Comparison of ENCODE assay signal across 22 mouse cellular contexts in the genomic region with DNA sequence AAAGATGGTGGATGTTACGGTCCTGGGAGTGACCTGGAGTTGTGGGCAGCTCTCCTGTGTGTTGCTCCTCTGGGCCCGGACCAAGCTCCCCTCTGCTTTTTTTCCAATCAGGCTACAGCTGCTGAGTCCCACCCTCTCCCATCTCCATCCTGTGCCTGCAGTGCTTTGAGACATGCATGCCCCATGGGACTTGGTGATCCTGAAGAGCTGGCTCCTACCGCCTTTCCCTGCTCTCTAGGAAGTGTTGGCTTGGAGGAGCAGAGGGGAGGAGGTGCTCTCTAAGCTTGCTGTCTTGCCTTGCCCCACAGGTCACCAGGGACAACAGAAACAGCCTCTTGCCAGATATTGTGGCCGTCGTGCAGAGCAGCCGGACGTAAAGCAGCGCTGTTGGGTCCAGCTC. TPM values are rescaled to one million over a fixed set of nuclear protein-coding genes. Genes with fewer than 3 reads are reported as not detected.
DNase-seq lines count a peak whose midpoint lies in the region; ATAC-seq and TF ChIP-seq lines count a peak whose summit lies in the region.
"Had no signal": no experiment of that assay in that cellular context is flagged by ENCODE, and none has a peak within 500 bp of the region (broad histone marks: within the 10 kb centered on the region; RNA-seq: fewer than 3 reads in every experiment).

No protein-coding gene starts in this region.

- peak; percentile 50 for DNase-seq in adrenal gland, postnatal 10 days
- no peak for DNase-seq in adrenal gland, postnatal 25 days
- no peak for DNase-seq in midbrain, embryonic 10.5 days (ENCODE audit: low spot score)
- DNase-seq in midbrain, postnatal 0 days (ENCODE audit: low spot score), result no peak
- no peak for DNase-seq in limb, embryonic 11.5 days (ENCODE audit: low spot score)
- DNase-seq in frontal cortex, postnatal 36 days (ENCODE audit: low spot score in 2 of 2), result no peak
- no peak for DNase-seq in urinary bladder, adult 18-20 months (ENCODE audit: low spot score in 2 of 2)
- DNase-seq in thymus, postnatal 36 days, result no peak
- DNase-seq: cerebellum, adult 18-20 months; cerebellum, postnatal 14 days; embryo, embryonic 11 days; gastrocnemius, postnatal 14 days; heart, adult 2 months; heart, postnatal 14 days; kidney, adult 2 months had no signal

- H3K4me2 ChIP-seq in midbrain, postnatal 0 days (ENCODE audit: low read depth, low read length, poor library complexity, severe bottlenecking), result no peak overlapping the region
- no peak overlapping the region for H3K4me2 ChIP-seq in limb, embryonic 11.5 days (ENCODE audit: low read depth, severe bottlenecking)
- H3K4me2 ChIP-seq: embryonic facial prominence, embryonic 12.5 days; heart, embryonic 11.5 days; heart, embryonic 15.5 days; hindbrain, embryonic 14.5 days had no signal

- peaks cover 14% of the 10 kb centered on the region for H3K4me1 ChIP-seq in midbrain, embryonic 10.5 days
- no peaks in the 10 kb centered on the region for H3K4me1 ChIP-seq in midbrain, postnatal 0 days (ENCODE audit: insufficient read depth, low read length)
- peaks cover 15% of the 10 kb centered on the region for H3K4me1 ChIP-seq in limb, embryonic 11.5 days (ENCODE audit: control insufficient read depth, insufficient read depth, low read length)

- WGBS in midbrain, embryonic 10.5 days, result 82% methylated on average over 8 of the region's 8 CpGs
- WGBS in midbrain, postnatal 0 days, result 77% methylated on average over 8 of the region's 8 CpGs
- 68% methylated on average over 8 of the region's 8 CpGs for WGBS in limb, embryonic 11.5 days

- peak overlapping the region; percentile 49; the same call in 1 of the 2 replicates for H3K27ac ChIP-seq in midbrain, embryonic 10.5 days (replicated peaks)
- no peak overlapping the region for H3K27ac ChIP-seq in midbrain, postnatal 0 days (ENCODE audit: low read depth, low read length)
- H3K27ac ChIP-seq in limb, embryonic 11.5 days (replicated peaks; ENCODE audit: low read depth, low read length), result peak overlapping the region; percentile 65
- H3K27ac ChIP-seq: embryonic facial prominence, embryonic 12.5 days; heart, adult 2 months; heart, embryonic 15.5 days; hindbrain, embryonic 14.5 days had no signal

- no peak for TF ChIP-seq CTCF in midbrain, postnatal 0 days (IDR thresholded peaks at IDR 0.05)

- H3K27me3 ChIP-seq in midbrain, embryonic 10.5 days (ENCODE audit: low read depth, poor library complexity, severe bottlenecking), result no peaks in the 10 kb centered on the region
- no peaks in the 10 kb centered on the region for H3K27me3 ChIP-seq in midbrain, postnatal 0 days (ENCODE audit: insufficient read depth, low read length)
- no peaks in the 10 kb centered on the region for H3K27me3 ChIP-seq in limb, embryonic 11.5 days (ENCODE audit: control insufficient read depth, insufficient read depth, low read length)
- H3K27me3 ChIP-seq: CH12.LX; embryonic facial prominence, embryonic 12.5 days; heart, embryonic 15.5 days had no signal

- ATAC-seq in midbrain, postnatal 0 days (ENCODE audit: low FRiP score), result no peak
- ATAC-seq in limb, embryonic 11.5 days (ENCODE audit: insufficient number of reproducible peaks, low FRiP score, low TSS enrichment, low read depth), result no peak
- ATAC-seq: forebrain, embryonic 14.5 days; intestine, embryonic 16.5 days had no signal

- no peak overlapping the region for H3K9ac ChIP-seq in midbrain, postnatal 0 days (replicated peaks; ENCODE audit: low read length, poor library complexity, severe bottlenecking)
- peak overlapping the region; percentile 22; the same call in 1 of the 2 replicates for H3K9ac ChIP-seq in limb, embryonic 11.5 days (ENCODE audit: low read length)
- H3K9ac ChIP-seq: embryonic facial prominence, embryonic 12.5 days; heart, embryonic 15.5 days; hindbrain, embryonic 14.5 days had no signal

- H3K9me3 ChIP-seq in midbrain, embryonic 10.5 days (replicated peaks), result no peaks in the 10 kb centered on the region
- no peaks in the 10 kb centered on the region for H3K9me3 ChIP-seq in midbrain, postnatal 0 days (ENCODE audit: low read length)
- H3K9me3 ChIP-seq in limb, embryonic 11.5 days (ENCODE audit: control insufficient read depth, low read length), result no peaks in the 10 kb centered on the region
- H3K9me3 ChIP-seq: embryonic facial prominence, embryonic 12.5 days; heart, embryonic 15.5 days had no signal

- H3K4me3 ChIP-seq in midbrain, embryonic 10.5 days, result no peak overlapping the region
- H3K4me3 ChIP-seq in midbrain, postnatal 0 days (ENCODE audit: low read depth, low read length), result no peak overlapping the region
- no peak overlapping the region for H3K4me3 ChIP-seq in limb, embryonic 11.5 days (ENCODE audit: low read depth, low read length)
- H3K4me3 ChIP-seq: embryonic facial prominence, embryonic 12.5 days; heart, adult 2 months; heart, embryonic 15.5 days had no signal

- no peaks in the 10 kb centered on the region for H3K36me3 ChIP-seq in midbrain, embryonic 10.5 days
- peaks cover 9% of the 10 kb centered on the region for H3K36me3 ChIP-seq in midbrain, postnatal 0 days (ENCODE audit: insufficient read depth, low read length)
- H3K36me3 ChIP-seq in limb, embryonic 11.5 days (ENCODE audit: control insufficient read depth, insufficient read depth, low read length), result no peaks in the 10 kb centered on the region
- H3K36me3 ChIP-seq: embryonic facial prominence, embryonic 12.5 days; heart, embryonic 15.5 days had no signal

RNA-seq across cellular contexts. Expression of gene Ntpcr, which starts 17.6 kb away (rescaled TPM):
- 10 to 100 TPM; 14.4 to 16.8 TPM for total RNA-seq in adrenal gland, postnatal 10 days (2021)
- total RNA-seq in adrenal gland, postnatal 25 days (2021), result 16.1 and 25.7 TPM in 2 replicates
- 18.4 and 19.7 TPM in 2 replicates for polyA plus RNA-seq in midbrain, embryonic 10.5 days (2016; fragmentation: Nextera tagmentation; extraction: Ambion mirVana)
- 23.5 and 24.1 TPM in 2 replicates for total RNA-seq in midbrain, postnatal 0 days (2014; rRNA removed)
- polyA plus RNA-seq in midbrain, postnatal 0 days (2015; fragmentation: Nextera tagmentation; extraction: Ambion mirVana), result 32.2 and 35.2 TPM in 2 replicates
- 17.3 and 22.0 TPM in 2 replicates for polyA plus RNA-seq in limb, embryonic 11.5 days (2014; fragmentation: Nextera tagmentation; extraction: Ambion mirVana)
